Mouse (Mus musculus): ENCODE results near the gene Fam166a.

DNA sequence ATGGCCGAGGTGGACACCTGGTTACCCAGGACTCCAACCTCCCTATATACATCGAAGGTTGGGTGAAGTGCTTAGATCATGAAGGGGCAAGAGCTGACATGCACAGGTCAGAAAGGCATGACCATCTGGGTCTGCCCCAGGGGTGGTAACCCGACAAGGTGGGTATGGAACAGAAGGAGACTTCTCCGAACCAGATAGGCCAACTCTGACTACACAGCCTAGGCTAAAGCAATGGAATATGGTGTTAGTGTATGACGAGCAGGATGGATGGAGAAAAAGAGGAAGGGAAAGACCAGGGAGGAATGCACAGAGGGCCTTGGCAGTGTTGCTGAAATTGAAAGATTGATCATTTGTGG lies 32.0 kb upstream of the Fam166a start:
- TF ChIP-seq CTCF (conservative IDR thresholded peaks at IDR 0.05; ENCODE audit: insufficient read depth, insufficient read length, low read depth, low read length) = no peak
- no peak for TF ChIP-seq POLR2A (IDR thresholded peaks at IDR 0.05; ENCODE audit: low read depth, low read length)

Measured in kidney, adult 2 months (tissue).